Mouse (Mus musculus) cerebellum, adult 18-20 months (tissue): ENCODE measurements at regions not wholly inside any gene's neighbourhood (a gene's known extent, or its start where the extent isn't known, plus 50 kb on each side); places are given as distances from the start of the nearest gene placed in this dataset.

Experiments
- DNase-seq, 2 experiments: peaks; one replicate each; pipeline ENCODE4 v3.0.0; 2021

DNA sequence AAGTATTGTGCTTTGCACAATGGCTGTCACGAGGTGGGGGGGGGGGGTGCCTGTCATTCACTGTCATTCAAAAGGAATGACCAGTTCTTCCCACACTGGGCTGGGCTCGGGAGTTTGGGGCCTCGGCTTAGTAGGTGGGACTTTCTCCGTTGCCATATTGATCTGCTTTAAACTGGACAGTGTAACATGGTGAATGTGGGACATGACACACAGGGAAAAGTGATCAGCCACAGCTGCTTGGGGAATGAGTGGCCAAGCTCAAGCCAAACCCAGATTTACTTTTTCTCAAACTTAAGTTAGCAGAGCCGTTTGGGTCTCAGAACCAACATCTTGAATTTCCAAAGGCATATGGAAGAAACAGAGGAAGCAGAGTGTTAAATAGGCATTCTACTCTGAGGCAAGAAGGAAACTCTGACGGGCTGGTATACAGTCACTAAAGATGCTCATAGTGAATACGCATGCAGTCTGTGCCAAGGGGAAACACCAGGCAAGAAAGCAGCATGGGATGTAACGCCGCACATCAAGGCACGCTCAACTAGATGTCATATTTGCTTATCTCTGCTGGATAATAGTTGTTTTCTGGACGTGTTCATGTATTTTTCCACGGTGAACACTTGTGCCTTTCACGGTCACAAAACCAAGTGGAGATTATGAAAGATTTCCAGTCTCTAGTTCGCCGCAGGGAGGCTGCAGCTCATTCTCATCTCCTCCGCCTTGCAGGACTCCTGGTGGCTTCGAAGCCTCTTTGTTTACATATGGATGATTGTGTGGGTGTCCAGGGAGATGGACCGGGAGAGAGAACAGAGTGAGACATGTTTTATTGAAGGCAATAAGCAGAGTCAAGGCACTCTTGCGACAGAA lies 72.3 kb upstream of the 1700024P04Rik start:
- DNase-seq, result no peak

- DNase-seq, result no peak
These were observed 71.4 kb upstream of the 1700024P04Rik start for GRCm38 (mm10) chr13:99055609-99056321.

GRCm38 (mm10) chr13:99052076-99052475 lies 67.7 kb upstream of the 1700024P04Rik start:
- no peak for DNase-seq

- no peak for DNase-seq
These were observed 65.3 kb upstream of the 1700024P04Rik start for GRCm38 (mm10) chr13:99049699-99050098.

- DNase-seq, result no peak
These were observed 64.3 kb upstream of the 1700024P04Rik start for GRCm38 (mm10) chr13:99048651-99049100.

- DNase-seq, result no peak
These were observed 62.9 kb upstream of the 1700024P04Rik start for GRCm38 (mm10) chr13:99047219-99047618.

GRCm38 (mm10) chr13:99046737-99047136 lies 62.4 kb upstream of the 1700024P04Rik start:
- DNase-seq, result no peak

DNA sequence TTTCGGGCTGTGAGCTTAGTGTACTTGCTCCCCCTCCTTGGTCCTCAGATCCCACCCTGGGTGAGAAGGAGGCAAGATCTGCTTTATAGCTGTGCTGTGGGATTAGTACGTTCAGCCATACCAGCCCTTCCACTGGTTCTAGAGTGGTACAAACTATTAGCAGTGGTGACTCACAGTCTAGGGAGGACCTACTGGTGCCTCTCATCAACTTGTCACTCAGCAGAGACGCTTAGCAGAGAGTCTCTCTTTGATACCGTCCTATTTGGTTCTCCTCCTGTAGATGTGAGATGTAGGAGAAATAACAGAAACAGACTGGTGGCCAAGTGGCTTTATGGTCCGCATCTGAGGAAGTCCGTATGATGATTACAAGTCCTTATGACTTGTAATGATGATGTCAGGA lies 57.7 kb upstream of the 1700024P04Rik start:
- no peak for DNase-seq

DNA sequence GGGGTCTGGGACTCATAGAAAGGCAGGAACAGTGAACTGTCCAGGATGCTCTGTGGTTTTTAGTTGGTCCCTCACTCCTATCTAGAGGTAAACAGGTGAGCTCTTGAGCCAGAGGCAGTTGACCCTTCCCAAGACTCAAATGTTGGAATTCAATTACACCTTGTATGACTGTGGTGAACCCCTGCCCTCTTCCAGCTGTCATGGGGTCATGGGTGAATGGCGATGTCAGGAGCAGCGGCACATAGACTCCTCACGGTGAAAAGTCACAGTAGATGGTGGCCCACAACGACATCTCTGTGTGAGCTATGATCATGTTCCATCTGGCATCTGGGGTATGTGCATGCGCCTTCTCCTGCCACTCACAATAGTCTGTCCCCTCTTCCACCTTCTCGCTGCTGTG lies 56.9 kb upstream of the 1700024P04Rik start:
- DNase-seq, result no peak

DNA sequence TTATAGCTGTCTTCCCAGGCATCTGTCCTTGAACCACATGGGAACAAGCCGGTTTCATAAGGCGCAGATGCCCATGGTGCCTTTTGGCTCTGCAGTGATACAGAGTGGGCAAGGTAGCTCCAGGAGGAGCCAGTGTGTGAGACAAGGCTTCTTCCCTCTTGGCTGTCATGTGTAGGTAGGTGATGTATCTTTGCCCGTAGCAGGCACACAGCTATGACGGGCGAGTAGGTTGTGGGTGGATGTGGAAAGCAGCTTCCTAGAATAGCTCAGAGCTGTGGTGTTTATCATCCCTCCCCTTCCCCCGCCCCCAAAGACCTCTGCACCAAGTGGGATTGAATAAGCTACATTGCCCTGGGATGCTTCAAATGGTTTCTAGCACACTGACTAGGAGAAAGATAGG lies 56.5 kb upstream of the 1700024P04Rik start:
- DNase-seq, result no peak

DNA sequence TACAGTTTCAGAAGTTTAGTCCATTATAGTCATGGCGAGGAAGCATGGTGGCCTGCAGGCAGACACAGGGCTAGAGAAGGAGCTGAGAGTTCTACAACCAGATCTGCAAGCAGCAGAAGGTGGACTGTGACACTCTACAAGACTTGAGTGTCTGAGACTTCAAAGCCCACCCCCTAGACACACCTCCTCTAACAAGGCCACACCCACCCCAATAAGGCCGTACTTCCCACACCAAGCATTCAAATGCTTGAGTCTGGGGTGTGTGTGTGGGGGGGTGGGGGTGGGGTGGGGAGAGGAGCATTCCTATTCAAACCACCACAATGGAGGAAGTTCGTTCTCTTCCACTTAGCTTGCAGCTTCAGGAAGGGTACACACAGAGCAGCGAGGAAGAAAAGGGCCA lies 55.8 kb upstream of the 1700024P04Rik start:
- no peak for DNase-seq

DNA sequence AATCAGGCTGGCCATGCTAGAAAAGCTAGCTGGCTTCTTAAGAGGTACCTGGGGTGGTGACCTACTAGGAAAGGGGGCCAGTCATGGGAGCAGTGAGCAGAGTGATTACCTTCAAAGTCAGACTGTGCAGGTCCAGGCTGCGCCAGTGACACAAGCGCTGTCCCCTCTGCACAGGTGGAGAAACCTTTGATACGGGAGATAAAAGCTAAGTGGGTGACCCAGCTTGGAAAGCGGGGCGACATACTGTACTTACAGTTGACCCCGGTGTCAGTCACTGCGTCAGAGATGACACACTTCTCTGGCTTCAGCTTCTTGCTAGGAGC lies 54.7 kb upstream of the 1700024P04Rik start:
- no peak for DNase-seq

- DNase-seq, result no peak
These were observed 54.1 kb upstream of the 1700024P04Rik start for GRCm38 (mm10) chr13:99038198-99039062.

- no peak for DNase-seq
These were observed 52.8 kb upstream of the 1700024P04Rik start for GRCm38 (mm10) chr13:99037131-99037530.
